Mouse (Mus musculus): ENCODE results near the gene P4ha1. TPM values are rescaled to one million over a fixed set of nuclear protein-coding genes. Genes with fewer than 3 reads are reported as not detected.
A peak's percentile ranks its signal among the peaks of the same experiment; 100 is the strongest.
"Not testable (repeated sequence)": the region's sequence is repeated elsewhere in the genome, so short reads cannot be mapped to it uniquely, and the experiment has no call there.

P4ha1 gene
- polyA plus RNA-seq, 2 experiments: 5.1 to 9.3 TPM

- DNase-seq (ENCODE audit: low read depth in 3 of 3, low spot score in 3 of 3) (no peak), ATAC-seq (ENCODE audit: insufficient read depth) (no peak)
- no peaks in the 10 kb centered on the region for H3K9me3 ChIP-seq (ENCODE audit: control insufficient read depth, low read length)
- H3K4me1 ChIP-seq (replicated peaks; ENCODE audit: control insufficient read depth in 2 of 2, insufficient read depth in 2 of 2, low read length in 1 of 2): no peaks in the 10 kb centered on the region
- no peak overlapping the region for H3K4me3 ChIP-seq (ENCODE audit: insufficient read depth in 1 of 2, low read depth in 2 of 2, low read length in 2 of 2)
- H3K9ac ChIP-seq (replicated peaks): no peak overlapping the region
- H3K27me3 ChIP-seq (ENCODE audit: control insufficient read depth, insufficient read depth, low read length): no peaks in the 10 kb centered on the region
- H3K4me2 ChIP-seq (ENCODE audit: low read depth): no peak overlapping the region
- H3K36me3 ChIP-seq (replicated peaks; ENCODE audit: control insufficient read depth, insufficient read depth, low read depth): no peaks in the 10 kb centered on the region
- H3K27ac ChIP-seq: no peak overlapping the region
- 71% methylated on average over 3 of the region's 3 CpGs for WGBS (ENCODE audit: insufficient replicate concordance)
- TF ChIP-seq EP300 (IDR thresholded peaks at IDR 0.05; ENCODE audit: low read depth): no peak
- TF ChIP-seq CTCF (IDR thresholded peaks at IDR 0.05; ENCODE audit: low read depth): no peak
Measured at GRCm38 (mm10) chr10:59389652-59390051, 66.6 kb downstream of the P4ha1 start.

- Histone ChIP-seq H3K4me2 (ENCODE audit: low read depth) (no peak overlapping the region), H3K36me3 (replicated peaks; ENCODE audit: control insufficient read depth, insufficient read depth, low read depth) (no peaks in the 10 kb centered on the region), H3K9me3 (ENCODE audit: control insufficient read depth, low read length) (no peaks in the 10 kb centered on the region), H3K27me3 (ENCODE audit: control insufficient read depth, insufficient read depth, low read length) (no peaks in the 10 kb centered on the region), H3K4me1 (replicated peaks; ENCODE audit: control insufficient read depth in 2 of 2, insufficient read depth in 2 of 2, low read length in 1 of 2) (no peaks in the 10 kb centered on the region), H3K9ac (replicated peaks) (no peak overlapping the region), H3K4me3 (ENCODE audit: insufficient read depth in 1 of 2, low read depth in 2 of 2, low read length in 2 of 2) (no peak overlapping the region), H3K27ac (no peak overlapping the region)
- DNase-seq (ENCODE audit: low read depth in 3 of 3, low spot score in 3 of 3) (no peak), ATAC-seq (ENCODE audit: insufficient read depth) (no peak)
- TF ChIP-seq CTCF (IDR thresholded peaks at IDR 0.05; ENCODE audit: low read depth) (no peak), EP300 (IDR thresholded peaks at IDR 0.05; ENCODE audit: low read depth) (no peak)
- under 1% methylated on average over 4 of the region's 4 CpGs for WGBS (ENCODE audit: insufficient replicate concordance)
Measured at GRCm38 (mm10) chr10:59391907-59392306, 68.8 kb downstream of the P4ha1 start.

GRCm38 (mm10) chr10:59395461-59395860 is 72.4 kb downstream of the P4ha1 start, which contains the start of gene Gm10273:
Gene Gm10273, plus strand, starts transcription at chr10:59395632.
- H3K36me3 ChIP-seq (replicated peaks; ENCODE audit: control insufficient read depth, insufficient read depth, low read depth); DNase-seq (ENCODE audit: low read depth in 3 of 3, low spot score in 3 of 3); H3K4me1 ChIP-seq (replicated peaks; ENCODE audit: control insufficient read depth in 2 of 2, insufficient read depth in 2 of 2, low read length in 1 of 2): not testable (repeated sequence)

GRCm38 (mm10) chr10:59402899-59403792 is 80.0 kb downstream of the P4ha1 start, which contains the start of gene Pla2g12b:
Gene Pla2g12b, plus strand, starts transcription at chr10:59403660.
- 53% methylated on average over 21 of the region's 21 CpGs for WGBS (ENCODE audit: insufficient replicate concordance)
- Histone ChIP-seq H3K9me3 (ENCODE audit: control insufficient read depth, low read length) (no peaks in the 10 kb centered on the region), H3K27me3 (ENCODE audit: control insufficient read depth, insufficient read depth, low read length) (no peaks in the 10 kb centered on the region), H3K4me2 (ENCODE audit: low read depth) (peak within 1 kb of the TSS; percentile 37), H3K27ac (no peak within 1 kb of the TSS), H3K4me3 (ENCODE audit: insufficient read depth in 1 of 2, low read depth in 2 of 2, low read length in 2 of 2) (peak within 1 kb of the TSS; percentile 43 to 67), H3K4me1 (replicated peaks; ENCODE audit: control insufficient read depth in 2 of 2, insufficient read depth in 2 of 2, low read length in 1 of 2) (no peaks in the 10 kb centered on the region), H3K36me3 (replicated peaks; ENCODE audit: control insufficient read depth, insufficient read depth, low read depth) (no peaks in the 10 kb centered on the region), H3K9ac (replicated peaks) (peak within 1 kb of the TSS; percentile 20)
- ATAC-seq (ENCODE audit: insufficient read depth): peak; percentile 76
- DNase-seq (ENCODE audit: low read depth in 3 of 3, low spot score in 3 of 3): peak in 2 of 3 experiments; percentile 16 to 20
- TF ChIP-seq EP300 (IDR thresholded peaks at IDR 0.05; ENCODE audit: low read depth) (no peak), CTCF (IDR thresholded peaks at IDR 0.05; ENCODE audit: low read depth) (no peak)

More at GRCm38 (mm10) chr10:59395461-59395860, 72.4 kb downstream of the P4ha1 start, which contains the start of gene Gm10273:
- WGBS (ENCODE audit: insufficient replicate concordance): 89% methylated on average over 11 of the region's 25 CpGs
- H3K4me2 ChIP-seq (ENCODE audit: low read depth); H3K27me3 ChIP-seq (ENCODE audit: control insufficient read depth, insufficient read depth, low read length); H3K27ac ChIP-seq; H3K4me3 ChIP-seq (ENCODE audit: insufficient read depth in 1 of 2, low read depth in 2 of 2, low read length in 2 of 2); H3K9me3 ChIP-seq (ENCODE audit: control insufficient read depth, low read length); H3K9ac ChIP-seq (replicated peaks); ATAC-seq (ENCODE audit: insufficient read depth): not testable (repeated sequence)

GRCm38 (mm10) chr10:59403793-59404149 is 80.7 kb downstream of the P4ha1 start:
- Histone ChIP-seq H3K27ac (no peak overlapping the region), H3K27me3 (ENCODE audit: control insufficient read depth, insufficient read depth, low read length) (no peaks in the 10 kb centered on the region), H3K9ac (replicated peaks) (peak overlapping the region; percentile 20), H3K36me3 (replicated peaks; ENCODE audit: control insufficient read depth, insufficient read depth, low read depth) (no peaks in the 10 kb centered on the region), H3K9me3 (ENCODE audit: control insufficient read depth, low read length) (no peaks in the 10 kb centered on the region), H3K4me1 (replicated peaks; ENCODE audit: control insufficient read depth in 2 of 2, insufficient read depth in 2 of 2, low read length in 1 of 2) (no peaks in the 10 kb centered on the region), H3K4me2 (ENCODE audit: low read depth) (peak overlapping the region; percentile 1), H3K4me3 (ENCODE audit: insufficient read depth in 1 of 2, low read depth in 2 of 2, low read length in 2 of 2) (peak overlapping the region; percentile 43 to 67)
- no peak for TF ChIP-seq EP300 (IDR thresholded peaks at IDR 0.05; ENCODE audit: low read depth)
- TF ChIP-seq CTCF (IDR thresholded peaks at IDR 0.05; ENCODE audit: low read depth): no peak
- 60% methylated on average over 10 of the region's 10 CpGs for WGBS (ENCODE audit: insufficient replicate concordance)
- DNase-seq (ENCODE audit: low read depth in 3 of 3, low spot score in 3 of 3) (no peak), ATAC-seq (ENCODE audit: insufficient read depth) (peak; percentile 48; the same call in 1 of the 2 replicates)

Data from liver, embryonic 14.5 days (tissue).